Mouse (Mus musculus) kidney, postnatal 0 days (tissue): ENCODE measurements at regions not wholly inside any gene's neighbourhood (a gene's known extent, or its start where the extent isn't known, plus 50 kb on each side); places are given as distances from the start of the nearest gene placed in this dataset.
A peak's percentile ranks its signal among the peaks of the same experiment; 100 is the strongest.

Experiments
- ATAC-seq: fragments of 200-750 bp; cut with Nextera tagmentation; replicated peaks from 2 replicates; pipeline ENCODE4 v1.8.0; 2017; ENCODE audit warnings: low read depth, moderate number of reproducible peaks, moderate TSS enrichment, moderate library complexity; ENCODE audit not compliant: low FRiP score
- DNase-seq: peaks from one replicate; pipeline ENCODE4 v3.0.0-alpha.2; 2016; ENCODE audit warnings: low spot score
- H3K27ac ChIP-seq: fragments of 300-500 bp; sonication (generic); 2 replicates; pipeline ENCODE4 v1.5.1; 2014; ENCODE audit warnings: mild to moderate bottlenecking
- H3K27me3 ChIP-seq: fragments of 300-500 bp; sonication (generic); 2 replicates; pipeline ENCODE4 v1.6.1; 2014; ENCODE audit warnings: low read length, mixed read lengths; ENCODE audit not compliant: insufficient read depth
- H3K36me3 ChIP-seq: fragments of 300-500 bp; sonication (generic); 2 replicates; pipeline ENCODE4 v1.6.1; 2014; ENCODE audit warnings: low read length, mixed read lengths; ENCODE audit not compliant: insufficient read depth
- H3K4me1 ChIP-seq: fragments of 300-500 bp; sonication (generic); replicated peaks from 2 replicates; pipeline ENCODE4 v1.6.1; 2014; ENCODE audit warnings: antibody characterized with exemption, low read length, mixed read lengths; ENCODE audit not compliant: insufficient read depth
- H3K4me2 ChIP-seq: fragments of 300-500 bp; sonication (generic); 2 replicates; pipeline ENCODE4 v1.6.1; 2014; ENCODE audit warnings: mild to moderate bottlenecking, low read length, moderate library complexity, mixed read lengths
- H3K4me3 ChIP-seq: fragments of 300-500 bp; sonication (generic); replicated peaks from 2 replicates; pipeline ENCODE4 v1.5.1; 2014; ENCODE audit warnings: low read depth, low read length
- H3K9ac ChIP-seq: fragments of 300-500 bp; sonication (generic); 2 replicates; pipeline ENCODE4 v1.6.1; 2014; ENCODE audit warnings: low read depth, low read length
- H3K9me3 ChIP-seq: fragments of 300-500 bp; sonication (generic); replicated peaks from 2 replicates; pipeline ENCODE4 v1.6.1; 2016; ENCODE audit warnings: low read length, inconsistent platforms, mixed read lengths
- CTCF ChIP-seq: IDR thresholded peaks from 2 replicates; pipeline ENCODE4 v1.5.1; 2016; ENCODE audit warnings: antibody characterized with exemption, low read depth, mild to moderate bottlenecking, moderate library complexity
- WGBS: fragments of 180-500 bp; shearing (Covaris S2); extraction: QIAGEN DNeasy Blood & Tissue Kit; methylation state at CpG from one replicate; pipeline ENCODE4 v1.1.7; 2014; 5-methylcytosine and 5-hydroxymethylcytosine counted together

DNA sequence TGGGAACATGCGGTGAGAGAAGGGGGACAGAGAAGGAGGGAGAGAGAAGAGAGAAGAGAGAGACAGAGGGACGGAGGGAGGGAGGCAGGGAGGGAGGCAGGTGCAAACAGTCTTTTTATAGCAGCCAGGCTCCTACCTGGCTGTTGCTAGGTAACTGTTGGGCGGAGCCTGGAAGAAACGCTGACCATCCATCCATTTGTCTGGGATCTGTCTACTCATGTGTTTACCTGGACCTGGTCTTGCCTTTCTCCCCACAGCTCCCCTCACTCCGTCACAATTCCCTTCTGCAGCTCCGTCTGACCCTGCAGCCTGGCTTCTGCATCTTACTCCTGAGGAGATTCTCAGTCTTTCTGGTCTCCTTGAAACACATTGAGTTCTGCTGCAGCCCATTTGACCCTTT is 144.5 kb downstream of the Ddx11 start:
- Histone ChIP-seq H3K4me3 (no peak overlapping the region), H3K36me3 (no peaks in the 10 kb centered on the region), H3K4me1 (no peaks in the 10 kb centered on the region), H3K9ac (no peak overlapping the region), H3K4me2 (no peak overlapping the region), H3K9me3 (no peaks in the 10 kb centered on the region), H3K27me3 (no peaks in the 10 kb centered on the region), H3K27ac (no peak overlapping the region)
- DNase-seq (no peak), ATAC-seq (no peak)
- TF ChIP-seq CTCF: no peak
- 52% methylated on average over 6 of the region's 6 CpGs for WGBS

- H3K27me3 ChIP-seq: no peaks in the 10 kb centered on the region
- H3K27ac ChIP-seq: no peak overlapping the region
- 68% methylated on average over 6 of the region's 6 CpGs for WGBS
- H3K4me3 ChIP-seq: no peak overlapping the region
- no peak for ATAC-seq
- H3K4me2 ChIP-seq: no peak overlapping the region
- TF ChIP-seq CTCF: no peak
- no peak for DNase-seq
- no peaks in the 10 kb centered on the region for H3K9me3 ChIP-seq
- no peaks in the 10 kb centered on the region for H3K36me3 ChIP-seq
- no peaks in the 10 kb centered on the region for H3K4me1 ChIP-seq
- H3K9ac ChIP-seq: no peak overlapping the region
Measured at GRCm38 (mm10) chr17:66269567-66269966, 146.2 kb downstream of the Ddx11 start.

GRCm38 (mm10) chr17:66271906-66272305 is 148.6 kb downstream of the Ddx11 start:
- DNase-seq: no peak
- no peak overlapping the region for H3K4me2 ChIP-seq
- no peak overlapping the region for H3K27ac ChIP-seq
- no peak overlapping the region for H3K4me3 ChIP-seq
- ATAC-seq: no peak
- 86% methylated on average over 7 of the region's 7 CpGs for WGBS
- no peaks in the 10 kb centered on the region for H3K9me3 ChIP-seq
- H3K36me3 ChIP-seq: no peaks in the 10 kb centered on the region
- no peaks in the 10 kb centered on the region for H3K4me1 ChIP-seq
- TF ChIP-seq CTCF: no peak
- no peaks in the 10 kb centered on the region for H3K27me3 ChIP-seq
- no peak overlapping the region for H3K9ac ChIP-seq

- no peak overlapping the region for H3K4me3 ChIP-seq
- TF ChIP-seq CTCF: no peak
- no peaks in the 10 kb centered on the region for H3K9me3 ChIP-seq
- DNase-seq (peak; percentile 79), ATAC-seq (no peak)
- 22% methylated on average over 13 of the region's 13 CpGs for WGBS
- H3K9ac ChIP-seq: no peak overlapping the region
- H3K4me2 ChIP-seq: peak overlapping the region; percentile 21
- 0 out of 2 replicates have a peak overlapping the region, but pooled peaks have one; percentile 13 for H3K27ac ChIP-seq
- no peaks in the 10 kb centered on the region for H3K27me3 ChIP-seq
- H3K4me1 ChIP-seq: no peaks in the 10 kb centered on the region
- H3K36me3 ChIP-seq: no peaks in the 10 kb centered on the region
Measured at GRCm38 (mm10) chr17:66276778-66277177, 153.5 kb downstream of the Ddx11 start.

GRCm38 (mm10) chr17:66278037-66278436 is 154.7 kb downstream of the Ddx11 start:
- DNase-seq: no peak
- no peak for ATAC-seq

DNA sequence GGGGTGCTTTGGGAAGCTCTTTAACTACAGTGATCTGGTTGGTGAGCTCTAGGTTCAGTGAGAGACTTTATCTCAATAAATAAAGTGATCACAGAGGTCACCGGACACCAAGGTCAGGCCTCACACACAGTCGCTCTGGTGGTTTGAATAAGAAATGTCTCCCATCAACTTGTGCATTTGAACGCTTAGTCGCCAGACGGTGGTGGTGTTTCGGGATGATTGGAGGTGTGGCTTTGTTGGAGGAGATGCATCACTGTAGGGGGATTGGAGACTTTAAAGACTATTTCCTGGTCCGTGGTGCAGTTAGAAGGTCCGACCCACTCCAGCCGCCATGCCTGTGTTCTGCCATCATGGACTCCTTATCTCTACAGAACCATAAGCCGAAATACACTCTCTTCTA is 162.0 kb downstream of the Ddx11 start:
- H3K4me2 ChIP-seq: no peak overlapping the region
- 92% methylated on average over 10 of the region's 10 CpGs for WGBS
- TF ChIP-seq CTCF: no peak
- H3K9me3 ChIP-seq: no peaks in the 10 kb centered on the region
- H3K27me3 ChIP-seq: no peaks in the 10 kb centered on the region
- H3K9ac ChIP-seq: no peak overlapping the region
- ATAC-seq (no peak), DNase-seq (no peak)
- H3K27ac ChIP-seq: no peak overlapping the region
- H3K4me3 ChIP-seq: no peak overlapping the region
- no peaks in the 10 kb centered on the region for H3K36me3 ChIP-seq
- no peaks in the 10 kb centered on the region for H3K4me1 ChIP-seq

More at GRCm38 (mm10) chr17:66278037-66278436, 154.7 kb downstream of the Ddx11 start:
- Histone ChIP-seq H3K4me2 (no peak overlapping the region), H3K36me3 (no peaks in the 10 kb centered on the region), H3K9ac (no peak overlapping the region), H3K9me3 (no peaks in the 10 kb centered on the region), H3K4me1 (no peaks in the 10 kb centered on the region), H3K27me3 (no peaks in the 10 kb centered on the region), H3K4me3 (no peak overlapping the region), H3K27ac (no peak overlapping the region)
- WGBS: 84% methylated on average over 5 of the region's 5 CpGs
- no peak for TF ChIP-seq CTCF
